Mouse (Mus musculus) MEL (cell line): ENCODE measurements around the gene Fbxw15. TPM values are rescaled to one million over a fixed set of nuclear protein-coding genes. Genes with fewer than 3 reads are reported as not detected.
"Not testable (repeated sequence)": the region's sequence is repeated elsewhere in the genome, so short reads cannot be mapped to it uniquely, and the experiment has no call there.

Source experiments
- DNase-seq: peaks from one replicate; pipeline ENCODE4 v3.0.0; 2011; ENCODE audit warnings: low read depth, low spot score
- H3K27ac ChIP-seq: 2 replicates; pipeline ENCODE4 v1.5.1; 2012; ENCODE audit warnings: low read depth, mild to moderate bottlenecking, control low read depth, low read length, moderate library complexity; ENCODE audit not compliant: control insufficient read depth
- H3K27me3 ChIP-seq, 2 experiments: fragments of 150-350 bp in 1 of 2; sonication (generic) in 1 of 2; 2 replicates each; pipeline ENCODE4 v1.6.1; 2012; ENCODE audit warnings: low read length in 2 of 2, mild to moderate bottlenecking in 2 of 2, improper control_type of control experiment in 1 of 2, moderate library complexity in 1 of 2; ENCODE audit not compliant: insufficient read depth in 2 of 2, control insufficient read depth in 1 of 2
- H3K36me3 ChIP-seq, 2 experiments: 2 replicates each; pipeline ENCODE4 v1.6.1; 2012 to 2014; ENCODE audit warnings: low read length in 2 of 2, improper control_type of control experiment in 1 of 2, inconsistent platforms in 1 of 2, mild to moderate bottlenecking in 1 of 2; ENCODE audit not compliant: insufficient read depth in 2 of 2, control insufficient read depth in 1 of 2
- H3K4me1 ChIP-seq, 2 experiments: fragments of 150-350 bp in 1 of 2; sonication (generic) in 1 of 2; 2 replicates each; pipeline ENCODE4 v1.6.1; 2012; ENCODE audit warnings: low read length in 2 of 2, improper control_type of control experiment in 1 of 2, mild to moderate bottlenecking in 1 of 2; ENCODE audit not compliant: insufficient read depth in 2 of 2, control insufficient read depth in 1 of 2
- H3K4me3 ChIP-seq, 2 experiments: fragments of 150-350 bp in 1 of 2; sonication (generic) in 1 of 2; 2 replicates each; pipeline ENCODE4 v1.5.1; 2012; ENCODE audit warnings: low read depth in 2 of 2, low read length in 2 of 2, mild to moderate bottlenecking in 2 of 2, moderate library complexity in 2 of 2, control low read depth in 1 of 2, improper control_type of control experiment in 1 of 2; ENCODE audit not compliant: control insufficient read depth in 1 of 2, insufficient read depth in 1 of 2
- H3K79me2 ChIP-seq: 2 replicates; pipeline ENCODE4 v1.6.1; 2012; ENCODE audit warnings: mild to moderate bottlenecking, low read length, moderate library complexity; ENCODE audit not compliant: control insufficient read depth, poor library complexity, insufficient read depth
- H3K9ac ChIP-seq: 2 replicates; pipeline ENCODE4 v1.6.1; 2012; ENCODE audit warnings: low read depth, mild to moderate bottlenecking, control low read depth, low read length, moderate library complexity; ENCODE audit not compliant: control insufficient read depth, poor library complexity, severe bottlenecking
- H3K9me3 ChIP-seq: fragments of 150-350 bp; sonication (generic); replicated peaks from 2 replicates; pipeline ENCODE4 v1.6.1; 2012; ENCODE audit warnings: mild to moderate bottlenecking, low read length, improper control_type of control experiment, moderate library complexity; ENCODE audit not compliant: insufficient read depth
- BHLHE40 ChIP-seq: IDR thresholded peaks from 2 replicates; pipeline ENCODE4 v1.6.1; 2012; ENCODE audit warnings: low read depth, mild to moderate bottlenecking, inconsistent platforms, low read length, improper control_type of control experiment, borderline replicate concordance
- CHD1 ChIP-seq: IDR thresholded peaks from 2 replicates; pipeline ENCODE4 v1.6.1; 2012; ENCODE audit warnings: low read depth, mild to moderate bottlenecking, inconsistent platforms, low read length, improper control_type of control experiment
- EP300 ChIP-seq, 2 experiments: IDR thresholded peaks; 2 replicates each; pipeline ENCODE4 v1.6.1; 2011; ENCODE audit warnings: improper control_type of control experiment in 2 of 2, low read length in 2 of 2, low read depth in 1 of 2, mild to moderate bottlenecking in 1 of 2
- HCFC1 ChIP-seq: IDR thresholded peaks from 2 replicates; pipeline ENCODE4 v1.6.1; 2012; ENCODE audit warnings: low read depth, mild to moderate bottlenecking, inconsistent platforms, low read length, improper control_type of control experiment, moderate library complexity
- JUND ChIP-seq: IDR thresholded peaks from 2 replicates; pipeline ENCODE4 v1.6.1; 2011; ENCODE audit warnings: low read depth, mild to moderate bottlenecking, improper control_type of control experiment, low read length
- KAT2A ChIP-seq: conservative IDR thresholded peaks from 2 replicates; pipeline ENCODE4 v1.6.1; 2012; ENCODE audit warnings: low read depth, low read length, improper control_type of control experiment, inconsistent platforms
- MAZ ChIP-seq: IDR thresholded peaks from 2 replicates; pipeline ENCODE4 v1.6.1; 2012; ENCODE audit warnings: low read depth, mild to moderate bottlenecking, inconsistent platforms, low read length, improper control_type of control experiment
- MEF2A ChIP-seq: IDR thresholded peaks from 2 replicates; pipeline ENCODE4 v1.6.1; 2014; ENCODE audit warnings: low read depth, mild to moderate bottlenecking, inconsistent platforms, low read length, improper control_type of control experiment; ENCODE audit not compliant: poor library complexity, insufficient replicate concordance, severe bottlenecking; ENCODE audit errors: extremely low read depth
- MXI1 ChIP-seq: IDR thresholded peaks from 2 replicates; pipeline ENCODE4 v1.6.1; 2011; ENCODE audit warnings: mild to moderate bottlenecking, low read depth, low read length, improper control_type of control experiment
- MYC ChIP-seq: IDR thresholded peaks from 2 replicates; pipeline ENCODE4 v1.6.1; 2011; ENCODE audit warnings: low read depth, mild to moderate bottlenecking, low read length, improper control_type of control experiment, moderate library complexity
- NELFE ChIP-seq: IDR thresholded peaks from 2 replicates; pipeline ENCODE4 v1.6.1; 2011; ENCODE audit warnings: low read depth, low read length, improper control_type of control experiment
- POLR2AphosphoS2 ChIP-seq: IDR thresholded peaks from 2 replicates; pipeline ENCODE4 v1.6.1; 2011; ENCODE audit warnings: low read length, improper control_type of control experiment
- TBP ChIP-seq: IDR thresholded peaks from 2 replicates; pipeline ENCODE4 v1.8.0; 2011; ENCODE audit warnings: low read depth, low read length, improper control_type of control experiment
- TCF12 ChIP-seq: IDR thresholded peaks from 2 replicates; pipeline ENCODE4 v1.6.1; 2014; ENCODE audit warnings: low read depth, mild to moderate bottlenecking, inconsistent platforms, low read length, improper control_type of control experiment, moderate library complexity
- USF2 ChIP-seq, 2 experiments: IDR thresholded peaks; 2 replicates each; pipeline ENCODE4 v1.6.1; 2011 to 2012; ENCODE audit warnings: improper control_type of control experiment in 2 of 2, low read length in 2 of 2, borderline replicate concordance in 1 of 2, inconsistent platforms in 1 of 2, low read depth in 1 of 2, mild to moderate bottlenecking in 1 of 2; ENCODE audit not compliant: insufficient read depth in 1 of 2
- polyA plus RNA-seq, 2 experiments: library from polyadenylated mRNA; stranded (reverse) in 1 of 2; unstranded in 1 of 2; fragments of >175 nt in 1 of 2; fragments of >200 nt in 1 of 2; gene quantifications; 2 replicates each; pipeline versions ENCODE4 v1.2.1 to v1.2.4; 2012; ENCODE audit warnings: low replicate concordance in 2 of 2, low read depth in 1 of 2; ENCODE audit not compliant: insufficient read length in 2 of 2, insufficient read depth in 1 of 2, missing spikeins in 1 of 2
- total RNA-seq: library from RNA; depleted of rRNA; stranded (reverse); fragments of 300-350 nt; gene quantifications from 2 replicates; pipeline ENCODE4 v1.2.3, GENCODE M21; 2012

The Fbxw15 gene
- total and polyA plus RNA-seq, 3 experiments, result not detected

DNA sequence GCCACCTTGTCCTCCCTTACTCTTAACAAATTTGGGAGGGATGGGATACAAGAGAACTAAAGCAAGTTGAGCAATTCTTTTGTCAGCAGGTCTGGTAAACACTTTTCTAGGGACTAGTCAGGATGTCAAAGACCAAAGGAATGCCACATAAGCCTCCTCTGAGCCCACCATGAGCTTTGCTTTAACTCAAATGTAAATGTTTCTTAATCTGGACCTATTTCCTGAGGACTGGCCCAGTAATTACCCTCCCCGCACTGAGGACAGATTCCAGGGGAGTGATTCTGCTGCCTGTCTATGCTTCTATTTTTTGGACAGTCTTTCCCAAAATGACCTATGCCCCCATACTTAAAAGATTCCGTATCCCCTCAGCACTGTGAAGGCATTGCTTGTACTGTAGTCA lies 26.8 kb upstream of the Fbxw15 start:
- Histone ChIP-seq H3K27ac (no peak overlapping the region), H3K4me1 (no peaks in the 10 kb centered on the region), H3K36me3 (no peaks in the 10 kb centered on the region), H3K9ac (no peak overlapping the region)
- DNase-seq, result no peak
- TF ChIP-seq KAT2A, result no peak
- no peak for TF ChIP-seq MEF2A
- no peak for TF ChIP-seq CHD1
- TF ChIP-seq MAZ, result no peak
- TF ChIP-seq NELFE, result no peak
- TF ChIP-seq BHLHE40, result no peak
- no peak for TF ChIP-seq EP300 (IDR thresholded peaks at IDR 0.05; ENCODE audit: low read depth in 1 of 2, low read length in 2 of 2)
- no peak for TF ChIP-seq TCF12
- no peak for TF ChIP-seq HCFC1
- no peak for TF ChIP-seq MXI1
- TF ChIP-seq USF2 (IDR thresholded peaks at IDR 0.05; ENCODE audit: borderline replicate concordance in 1 of 2, insufficient read depth in 1 of 2, low read depth in 1 of 2, low read length in 2 of 2), result no peak
- no peak for TF ChIP-seq MYC
- no peak for TF ChIP-seq TBP
- no peak for TF ChIP-seq JUND
- TF ChIP-seq, all 39 proteins: peak for 0
- Histone ChIP-seq H3K9me3 (no peaks in the 10 kb centered on the region), H3K27me3 (no peaks in the 10 kb centered on the region), H3K4me3 (no peak overlapping the region), H3K79me2 (no peaks in the 10 kb centered on the region)

DNA sequence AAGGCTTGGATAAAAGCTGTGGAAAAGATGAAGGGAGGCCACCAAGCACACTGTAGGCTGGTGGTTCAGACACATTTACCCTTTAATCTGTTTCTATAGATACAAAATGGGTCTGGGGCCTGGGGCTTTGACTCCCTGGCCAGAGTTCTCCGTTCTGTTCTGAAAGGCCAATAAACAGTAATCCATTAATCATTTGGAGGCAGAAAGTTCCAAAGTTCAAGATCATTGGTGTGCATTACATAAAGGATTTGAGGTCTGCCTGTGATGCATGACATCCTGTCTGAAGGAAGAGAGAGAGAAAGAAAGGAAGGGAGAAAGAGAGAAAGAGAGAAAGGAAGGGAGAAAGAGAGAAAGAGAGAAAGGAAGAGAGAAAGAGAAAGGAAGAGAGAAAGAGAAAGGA lies 2.5 kb downstream of the Fbxw15 start:
- Histone ChIP-seq H3K79me2 (no peaks in the 10 kb centered on the region), H3K9me3 (no peaks in the 10 kb centered on the region), H3K36me3 (no peaks in the 10 kb centered on the region), H3K4me3 (no peak overlapping the region), H3K27ac (no peak overlapping the region), H3K27me3 (no peaks in the 10 kb centered on the region), H3K4me1 (no peaks in the 10 kb centered on the region), H3K9ac (no peak overlapping the region)
- no peak for TF ChIP-seq BHLHE40
- TF ChIP-seq POLR2AphosphoS2, result no peak
- no peak for DNase-seq

DNA sequence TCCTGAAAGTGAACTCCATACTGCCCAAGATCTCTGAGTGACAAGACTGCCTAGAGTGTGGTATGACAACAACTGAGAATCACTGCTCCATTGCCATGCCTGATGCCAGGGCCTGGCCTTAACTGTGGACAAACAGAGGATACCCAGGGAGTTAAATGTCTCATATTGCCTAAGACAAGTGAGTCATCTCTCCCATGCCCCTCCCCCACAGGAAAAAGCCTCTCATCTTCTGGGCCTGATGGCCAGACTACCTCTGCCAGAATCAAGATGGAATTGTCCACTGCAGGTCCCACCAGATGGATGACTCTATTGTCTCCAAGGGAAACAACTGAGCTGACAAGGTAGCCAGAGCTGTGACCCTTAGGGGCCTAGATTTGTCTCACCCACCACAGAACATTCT lies 6.0 kb downstream of the Fbxw15 start:
- H3K9me3 ChIP-seq, H3K9ac ChIP-seq, H3K79me2 ChIP-seq, H3K27me3 ChIP-seq, H3K4me3 ChIP-seq, H3K36me3 ChIP-seq, H3K27ac ChIP-seq, H3K4me1 ChIP-seq, DNase-seq: not testable (repeated sequence)
